Mouse (Mus musculus) neural tube, embryonic 11.5 days (tissue): ENCODE data around the gene Jph2. TPM values are rescaled to one million over a fixed set of nuclear protein-coding genes. Genes with fewer than 3 reads are reported as not detected.

Source experiments
- ATAC-seq: fragments of 200-750 bp; cut with Nextera tagmentation; 2 replicates; pipeline ENCODE4 v1.8.0; 2017; ENCODE audit warnings: moderate number of reproducible peaks, mild to moderate bottlenecking, moderate TSS enrichment, moderate library complexity; ENCODE audit not compliant: insufficient read depth, low FRiP score, low TSS enrichment
- DNase-seq: peaks from one replicate; pipeline ENCODE4 v3.0.0-alpha.2; 2015; ENCODE audit warnings: low spot score
- H3K27ac ChIP-seq: fragments of 300-500 bp; sonication (generic); 2 replicates; pipeline ENCODE4 v1.5.1; 2014; ENCODE audit warnings: low read depth, mild to moderate bottlenecking, low read length
- H3K27me3 ChIP-seq: fragments of 300-500 bp; sonication (generic); 2 replicates; pipeline ENCODE4 v1.6.1; 2014; ENCODE audit warnings: mild to moderate bottlenecking, low read length, mixed read lengths; ENCODE audit not compliant: control insufficient read depth, insufficient read depth
- H3K36me3 ChIP-seq: fragments of 300-500 bp; sonication (generic); 2 replicates; pipeline ENCODE4 v1.6.1; 2014; ENCODE audit warnings: mild to moderate bottlenecking, low read length, moderate library complexity, mixed read lengths; ENCODE audit not compliant: control insufficient read depth, insufficient read depth
- H3K4me1 ChIP-seq: fragments of 300-500 bp; sonication (generic); 2 replicates; pipeline ENCODE4 v1.6.1; 2014; ENCODE audit warnings: low read length, mixed read lengths; ENCODE audit not compliant: control insufficient read depth, insufficient read depth
- H3K4me2 ChIP-seq: fragments of 300-500 bp; sonication (generic); 2 replicates; pipeline ENCODE4 v1.6.1; 2014; ENCODE audit warnings: low read depth, mild to moderate bottlenecking, moderate library complexity
- H3K4me3 ChIP-seq: fragments of 300-500 bp; sonication (generic); 2 replicates; pipeline ENCODE4 v1.5.1; 2014; ENCODE audit warnings: low read depth, low read length
- H3K9ac ChIP-seq: fragments of 300-500 bp; sonication (generic); 2 replicates; pipeline ENCODE4 v1.6.1; 2014; ENCODE audit warnings: mild to moderate bottlenecking, low read length
- H3K9me3 ChIP-seq: fragments of 300-500 bp; sonication (generic); 2 replicates; pipeline ENCODE4 v1.6.1; 2016; ENCODE audit warnings: low read length; ENCODE audit not compliant: control insufficient read depth
- WGBS: fragments of 180-500 bp; shearing (Covaris S2); extraction: QIAGEN DNeasy Blood & Tissue Kit; methylation state at CpG from one replicate; pipeline ENCODE4 v1.1.7; 2014; 5-methylcytosine and 5-hydroxymethylcytosine counted together
- polyA plus RNA-seq: library from polyadenylated mRNA; unstranded; fragments of >200 nt; fragmentation: Nextera tagmentation; extraction: Ambion mirVana; gene quantifications from 2 replicates; pipeline ENCODE4 v1.2.1, GENCODE M21; 2014

Gene Jph2
- polyA plus RNA-seq, 1 experiment from 2014 or later = 0.52 TPM

DNA sequence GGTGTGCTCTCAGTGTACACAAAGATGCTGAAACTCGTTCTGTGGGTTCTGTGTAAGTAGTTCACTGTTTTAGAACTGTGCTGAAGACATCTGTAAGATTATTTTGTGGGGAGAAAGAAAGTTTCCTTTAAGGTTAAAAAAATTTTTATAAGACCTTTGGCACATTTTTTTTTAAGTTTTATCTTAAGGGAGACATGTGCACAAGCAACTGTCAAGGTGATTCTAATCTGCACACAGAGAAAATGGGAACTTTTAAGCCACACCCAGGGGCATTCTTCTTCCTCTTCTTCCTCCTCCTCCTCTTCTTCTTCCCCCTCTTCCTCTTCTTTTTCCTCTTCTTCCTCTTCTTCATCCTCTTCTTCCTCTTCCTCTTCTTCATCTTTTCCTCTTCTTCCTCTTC lies 74.6 kb downstream of the Jph2 start:
- 32% methylated on average over 1 of the region's 1 CpGs for WGBS
- no peak overlapping the region for H3K4me3 ChIP-seq
- H3K36me3 ChIP-seq = no peaks in the 10 kb centered on the region
- H3K27ac ChIP-seq = no peak overlapping the region
- no peak for ATAC-seq
- H3K9ac ChIP-seq = no peak overlapping the region
- no peaks in the 10 kb centered on the region for H3K27me3 ChIP-seq
- DNase-seq = no peak
- H3K9me3 ChIP-seq = no peaks in the 10 kb centered on the region
- H3K4me2 ChIP-seq = no peak overlapping the region
- H3K4me1 ChIP-seq = no peaks in the 10 kb centered on the region

DNA sequence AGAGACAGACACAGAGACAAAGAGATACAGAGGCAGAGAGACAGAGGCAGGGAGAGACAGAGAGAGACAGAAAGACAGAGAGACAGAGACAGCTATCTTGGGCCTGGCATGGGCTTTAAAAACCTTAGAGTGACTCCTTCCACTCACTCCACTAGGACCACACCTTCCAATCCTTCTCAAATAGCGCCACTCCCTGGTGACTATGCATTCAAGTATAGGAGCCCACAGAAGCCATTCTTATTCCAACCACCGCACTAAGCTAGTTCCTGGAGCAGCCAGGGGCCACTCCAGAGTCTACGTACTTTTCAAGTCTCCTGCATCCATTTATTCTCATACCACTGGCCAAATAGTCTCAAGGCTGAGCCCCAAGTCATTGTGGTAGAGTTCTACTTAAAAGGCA lies 79.0 kb downstream of the Jph2 start:
- H3K27me3 ChIP-seq = no peaks in the 10 kb centered on the region
- no peak overlapping the region for H3K4me3 ChIP-seq
- DNase-seq (no peak), ATAC-seq (no peak)
- no peak overlapping the region for H3K9ac ChIP-seq
- H3K27ac ChIP-seq = no peak overlapping the region
- H3K4me2 ChIP-seq = no peak overlapping the region
- no peaks in the 10 kb centered on the region for H3K9me3 ChIP-seq
- no peaks in the 10 kb centered on the region for H3K36me3 ChIP-seq
- WGBS = 86% methylated on average over 3 of the region's 3 CpGs
- H3K4me1 ChIP-seq = no peaks in the 10 kb centered on the region

DNA sequence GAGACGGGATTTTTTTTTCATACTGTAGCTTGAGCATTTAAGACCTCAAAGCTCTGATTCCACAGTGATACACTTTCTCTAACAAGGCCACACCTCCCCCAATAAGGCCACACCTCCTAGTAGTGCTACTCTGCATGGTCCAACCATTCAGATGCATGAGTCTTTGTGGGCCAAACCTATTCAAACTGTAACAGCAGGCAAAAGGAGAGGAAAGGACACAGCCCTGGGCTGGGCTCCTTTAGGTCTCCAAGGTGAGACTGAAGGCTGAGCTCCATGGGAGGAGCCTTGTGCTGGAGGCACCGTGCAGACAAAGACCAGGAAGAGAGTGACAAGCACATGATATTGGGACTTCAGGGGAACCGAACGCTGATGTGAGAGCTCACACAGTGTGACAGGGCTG lies 80.5 kb downstream of the Jph2 start:
- 80% methylated on average over 4 of the region's 4 CpGs for WGBS
- Histone ChIP-seq H3K27ac (no peak overlapping the region), H3K27me3 (no peaks in the 10 kb centered on the region), H3K4me1 (no peaks in the 10 kb centered on the region), H3K36me3 (no peaks in the 10 kb centered on the region), H3K4me3 (no peak overlapping the region), H3K9me3 (no peaks in the 10 kb centered on the region), H3K9ac (no peak overlapping the region), H3K4me2 (no peak overlapping the region)
- DNase-seq (no peak), ATAC-seq (no peak)

DNA sequence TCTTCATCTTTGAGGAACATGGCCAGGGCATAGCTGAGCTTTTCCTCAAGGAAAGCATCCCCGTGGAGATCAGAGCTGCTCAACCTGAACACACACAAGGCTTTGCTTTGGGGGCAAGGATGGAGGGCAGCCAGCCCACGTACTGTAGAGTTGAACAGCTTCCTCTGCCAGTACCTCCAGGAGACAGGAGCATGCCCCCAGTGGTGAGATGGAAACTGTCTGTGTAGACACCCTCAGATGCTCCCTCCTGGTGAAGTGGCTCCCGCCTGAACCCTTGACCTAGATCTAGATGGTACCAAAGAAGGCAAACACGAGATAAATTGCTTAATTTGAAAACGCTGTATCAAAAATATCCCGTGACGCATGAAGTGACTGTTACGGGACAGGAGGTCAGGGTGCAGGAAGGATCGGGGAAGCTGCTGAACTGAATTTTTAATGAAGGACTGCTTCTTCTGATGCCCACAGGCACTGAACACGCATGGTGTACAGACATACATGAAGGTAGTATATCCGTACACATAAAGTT lies 87.6 kb downstream of the Jph2 start:
- no peaks in the 10 kb centered on the region for H3K9me3 ChIP-seq
- no peak overlapping the region for H3K9ac ChIP-seq
- no peak overlapping the region for H3K4me3 ChIP-seq
- no peak overlapping the region for H3K27ac ChIP-seq
- no peak overlapping the region for H3K4me2 ChIP-seq
- WGBS = 81% methylated on average over 11 of the region's 11 CpGs
- no peaks in the 10 kb centered on the region for H3K36me3 ChIP-seq
- no peaks in the 10 kb centered on the region for H3K4me1 ChIP-seq
- no peaks in the 10 kb centered on the region for H3K27me3 ChIP-seq
- DNase-seq = no peak
- ATAC-seq = no peak

DNA sequence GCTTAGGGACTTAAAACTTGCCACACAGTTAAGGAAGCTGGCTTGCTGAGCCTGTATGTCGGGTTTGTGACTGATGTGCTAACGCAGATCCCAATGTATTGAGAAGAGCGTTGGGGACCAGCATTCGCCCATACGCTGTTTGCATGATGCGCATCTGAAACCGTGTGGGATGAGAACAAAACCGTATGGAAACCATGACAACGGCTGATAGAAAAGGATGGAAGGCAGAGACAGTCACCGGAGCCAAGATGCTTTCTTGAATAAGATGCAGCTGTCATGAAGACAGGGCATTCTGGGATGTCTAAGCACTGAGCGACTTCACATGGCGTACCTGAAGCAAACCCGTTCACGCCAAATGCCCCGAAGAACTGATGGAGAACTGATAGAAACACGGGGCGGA lies 88.4 kb downstream of the Jph2 start:
- H3K4me3 ChIP-seq = no peak overlapping the region
- H3K27me3 ChIP-seq = no peaks in the 10 kb centered on the region
- no peak overlapping the region for H3K27ac ChIP-seq
- no peaks in the 10 kb centered on the region for H3K4me1 ChIP-seq
- no peaks in the 10 kb centered on the region for H3K36me3 ChIP-seq
- H3K9ac ChIP-seq = no peak overlapping the region
- H3K4me2 ChIP-seq = no peak overlapping the region
- DNase-seq = no peak
- WGBS = 86% methylated on average over 17 of the region's 17 CpGs
- H3K9me3 ChIP-seq = no peaks in the 10 kb centered on the region
- no peak for ATAC-seq

DNA sequence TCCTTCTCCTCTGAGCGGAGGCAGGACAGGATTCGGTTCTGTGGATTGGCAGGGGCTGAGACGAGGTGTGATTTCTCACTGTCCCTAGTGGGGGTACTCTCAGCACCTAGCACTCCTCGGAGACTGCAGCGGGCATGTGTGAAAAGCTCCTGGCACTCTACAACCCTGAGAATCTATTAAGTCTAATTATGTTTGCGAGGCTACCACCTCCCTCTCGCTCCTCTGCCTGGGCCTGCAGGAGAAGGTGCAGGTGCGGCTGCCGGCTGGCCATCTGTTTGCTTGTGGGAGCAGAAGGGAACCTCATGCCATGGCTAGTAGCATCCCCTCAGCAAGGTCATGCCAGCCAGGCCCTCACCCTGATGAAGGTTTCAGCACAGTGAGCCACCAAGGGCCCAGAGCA lies 94.8 kb downstream of the Jph2 start:
- DNase-seq = no peak

DNA sequence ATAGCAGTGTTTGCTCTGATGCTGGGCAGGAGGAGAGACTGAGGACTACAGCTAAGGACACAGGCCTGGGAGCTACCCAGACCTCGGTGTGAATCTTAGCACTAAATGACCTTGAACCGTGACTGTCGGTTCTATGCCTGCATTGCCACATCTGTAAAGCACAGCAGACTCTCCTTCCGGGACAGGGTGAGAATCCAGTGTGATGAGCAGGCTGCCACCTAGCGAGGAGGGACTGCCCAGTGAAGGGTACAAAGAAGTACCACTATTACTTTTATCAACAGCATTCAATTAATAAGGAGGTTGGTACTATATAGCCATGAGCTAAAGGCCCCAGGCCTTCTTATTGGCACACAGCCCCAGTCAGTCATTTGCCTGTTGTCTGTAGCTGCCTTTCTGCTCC lies 96.2 kb downstream of the Jph2 start:
- H3K4me3 ChIP-seq = no peak overlapping the region
- H3K27ac ChIP-seq = no peak overlapping the region
- no peak overlapping the region for H3K4me2 ChIP-seq
- 0 out of 2 replicates have a peak, but pooled peaks cover 3% of the 10 kb centered on the region for H3K27me3 ChIP-seq
- no peaks in the 10 kb centered on the region for H3K36me3 ChIP-seq
- no peaks in the 10 kb centered on the region for H3K9me3 ChIP-seq
- ATAC-seq (no peak), DNase-seq (no peak)
- peaks cover 12% of the 10 kb centered on the region for H3K4me1 ChIP-seq
- H3K9ac ChIP-seq = no peak overlapping the region
- 42% methylated on average over 5 of the region's 5 CpGs for WGBS

More for the DNA sequence above, 94.8 kb downstream of the Jph2 start:
- H3K9me3 ChIP-seq = no peaks in the 10 kb centered on the region
- H3K4me1 ChIP-seq = peaks cover 9% of the 10 kb centered on the region
- WGBS = 47% methylated on average over 9 of the region's 9 CpGs
- no peaks in the 10 kb centered on the region for H3K36me3 ChIP-seq
- no peak overlapping the region for H3K9ac ChIP-seq
- ATAC-seq = no peak
- H3K4me3 ChIP-seq = no peak overlapping the region
- no peak overlapping the region for H3K4me2 ChIP-seq
- H3K27me3 ChIP-seq = 0 out of 2 replicates have a peak, but pooled peaks cover 3% of the 10 kb centered on the region
- no peak overlapping the region for H3K27ac ChIP-seq

DNA sequence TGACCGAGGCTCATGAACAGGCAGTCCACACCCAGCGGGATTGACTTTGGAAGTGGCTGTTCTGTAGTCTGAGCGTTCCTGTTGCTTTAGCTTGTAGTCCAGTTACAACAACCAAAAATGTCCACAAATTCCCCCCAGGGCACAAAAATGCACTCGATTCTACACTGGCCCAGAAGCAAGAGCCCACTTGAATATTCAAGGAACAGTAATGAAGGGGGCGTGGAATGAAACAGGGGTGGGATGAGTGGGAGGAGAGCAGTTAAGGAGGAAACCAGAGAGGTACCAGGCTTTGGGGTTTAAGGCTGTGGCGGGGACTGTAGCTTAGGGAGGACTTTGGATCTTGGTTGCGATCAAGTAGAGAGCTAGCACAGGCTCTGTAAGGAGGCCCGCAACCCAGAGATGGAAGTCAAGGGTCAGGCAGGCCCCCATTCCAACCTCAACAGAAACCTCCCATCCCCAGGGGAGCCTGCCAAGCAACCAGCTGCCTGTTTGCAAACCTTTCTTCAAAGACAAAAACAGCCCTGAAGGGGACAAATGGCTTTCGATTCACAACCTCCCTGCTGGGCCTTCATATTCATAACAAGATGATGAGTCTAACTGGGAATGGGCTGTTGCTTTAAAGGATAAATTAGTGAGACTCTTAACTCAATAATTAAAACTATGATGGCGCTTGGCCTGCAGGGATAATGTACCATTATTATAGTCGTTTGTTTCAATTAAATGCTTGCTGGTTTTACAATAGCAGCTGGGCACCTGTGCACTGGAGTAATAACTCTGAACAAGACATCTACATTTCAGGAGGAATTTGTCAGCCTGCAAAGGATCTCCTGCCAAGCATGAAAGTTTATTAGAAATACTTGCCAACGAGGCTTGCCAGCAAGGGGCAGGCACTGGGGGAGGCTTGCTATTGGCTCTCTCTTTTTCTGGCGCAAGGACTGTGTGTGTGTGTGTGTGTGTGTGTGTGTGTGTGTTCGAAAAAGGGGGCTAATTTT lies 97.4 kb downstream of the Jph2 start:
- Histone ChIP-seq H3K4me1 (peaks cover 17% of the 10 kb centered on the region), H3K4me3 (no peak overlapping the region), H3K36me3 (no peaks in the 10 kb centered on the region), H3K27ac (no peak overlapping the region), H3K4me2 (no peak overlapping the region), H3K9me3 (no peaks in the 10 kb centered on the region), H3K9ac (no peak overlapping the region), H3K27me3 (0 out of 2 replicates have a peak, but pooled peaks cover 3% of the 10 kb centered on the region)
- 31% methylated on average over 14 of the region's 14 CpGs for WGBS
- DNase-seq (peak; percentile 41), ATAC-seq (no peak)
